Mouse (Mus musculus) MEL (cell line): Measurements from ENCODE around the gene Ppp1r8. TPM values are rescaled to one million over a fixed set of nuclear protein-coding genes. Genes with fewer than 3 reads are reported as not detected.

Experiments
- DNase-seq: peaks from one replicate; pipeline ENCODE4 v3.0.0; 2011; ENCODE audit warnings: low read depth, low spot score
- H3K27ac ChIP-seq: 2 replicates; pipeline ENCODE4 v1.5.1; 2012; ENCODE audit warnings: low read depth, mild to moderate bottlenecking, control low read depth, low read length, moderate library complexity; ENCODE audit not compliant: control insufficient read depth
- H3K27me3 ChIP-seq, 2 experiments: fragments of 150-350 bp in 1 of 2; sonication (generic) in 1 of 2; 2 replicates each; pipeline ENCODE4 v1.6.1; 2012; ENCODE audit warnings: low read length in 2 of 2, mild to moderate bottlenecking in 2 of 2, improper control_type of control experiment in 1 of 2, moderate library complexity in 1 of 2; ENCODE audit not compliant: insufficient read depth in 2 of 2, control insufficient read depth in 1 of 2
- H3K36me3 ChIP-seq, 2 experiments: 2 replicates each; pipeline ENCODE4 v1.6.1; 2012 to 2014; ENCODE audit warnings: low read length in 2 of 2, improper control_type of control experiment in 1 of 2, inconsistent platforms in 1 of 2, mild to moderate bottlenecking in 1 of 2; ENCODE audit not compliant: insufficient read depth in 2 of 2, control insufficient read depth in 1 of 2
- H3K4me1 ChIP-seq, 2 experiments: fragments of 150-350 bp in 1 of 2; sonication (generic) in 1 of 2; 2 replicates each; pipeline ENCODE4 v1.6.1; 2012; ENCODE audit warnings: low read length in 2 of 2, improper control_type of control experiment in 1 of 2, mild to moderate bottlenecking in 1 of 2; ENCODE audit not compliant: insufficient read depth in 2 of 2, control insufficient read depth in 1 of 2
- H3K4me3 ChIP-seq, 2 experiments: fragments of 150-350 bp in 1 of 2; sonication (generic) in 1 of 2; 2 replicates each; pipeline ENCODE4 v1.5.1; 2012; ENCODE audit warnings: low read depth in 2 of 2, low read length in 2 of 2, mild to moderate bottlenecking in 2 of 2, moderate library complexity in 2 of 2, control low read depth in 1 of 2, improper control_type of control experiment in 1 of 2; ENCODE audit not compliant: control insufficient read depth in 1 of 2, insufficient read depth in 1 of 2
- H3K79me2 ChIP-seq: 2 replicates; pipeline ENCODE4 v1.6.1; 2012; ENCODE audit warnings: mild to moderate bottlenecking, low read length, moderate library complexity; ENCODE audit not compliant: control insufficient read depth, poor library complexity, insufficient read depth
- H3K9ac ChIP-seq: 2 replicates; pipeline ENCODE4 v1.6.1; 2012; ENCODE audit warnings: low read depth, mild to moderate bottlenecking, control low read depth, low read length, moderate library complexity; ENCODE audit not compliant: control insufficient read depth, poor library complexity, severe bottlenecking
- H3K9me3 ChIP-seq: fragments of 150-350 bp; sonication (generic); replicated peaks from 2 replicates; pipeline ENCODE4 v1.6.1; 2012; ENCODE audit warnings: mild to moderate bottlenecking, low read length, improper control_type of control experiment, moderate library complexity; ENCODE audit not compliant: insufficient read depth
- CTCF ChIP-seq, 3 experiments: IDR thresholded peaks in 2 of 3; conservative IDR thresholded peaks in 1 of 3; 2 replicates each; pipeline ENCODE4 v1.5.1; 2011 to 2012; ENCODE audit warnings: low read length in 3 of 3, low read depth in 2 of 3, mild to moderate bottlenecking in 2 of 3, improper control_type of control experiment in 1 of 3, inconsistent platforms in 1 of 3, mixed read lengths in 1 of 3, moderate library complexity in 1 of 3; ENCODE audit not compliant: control insufficient read depth in 1 of 3, insufficient read depth in 1 of 3, poor library complexity in 1 of 3, severe bottlenecking in 1 of 3
- E2F4 ChIP-seq: IDR thresholded peaks from 2 replicates; pipeline ENCODE4 v1.6.1; 2011; ENCODE audit warnings: low read depth, low read length, improper control_type of control experiment, borderline replicate concordance
- ELF1 ChIP-seq: IDR thresholded peaks from 2 replicates; pipeline ENCODE4 v1.6.1; 2014; ENCODE audit warnings: low read depth, mild to moderate bottlenecking, inconsistent platforms, low read length, improper control_type of control experiment, moderate library complexity
- EP300 ChIP-seq, 2 experiments: IDR thresholded peaks; 2 replicates each; pipeline ENCODE4 v1.6.1; 2011; ENCODE audit warnings: improper control_type of control experiment in 2 of 2, low read length in 2 of 2, low read depth in 1 of 2, mild to moderate bottlenecking in 1 of 2
- ETS1 ChIP-seq: IDR thresholded peaks from 2 replicates; pipeline ENCODE4 v1.6.1; 2012; ENCODE audit warnings: low read depth, mild to moderate bottlenecking, inconsistent platforms, low read length, improper control_type of control experiment, moderate library complexity
- GABPA ChIP-seq: IDR thresholded peaks from 2 replicates; pipeline ENCODE4 v1.6.1; 2012; ENCODE audit warnings: low read depth, mild to moderate bottlenecking, inconsistent platforms, low read length, improper control_type of control experiment, moderate library complexity
- GATA1 ChIP-seq: IDR thresholded peaks from 2 replicates; pipeline ENCODE4 v1.6.1; 2011; ENCODE audit warnings: low read depth, low read length, improper control_type of control experiment
- HCFC1 ChIP-seq: IDR thresholded peaks from 2 replicates; pipeline ENCODE4 v1.6.1; 2012; ENCODE audit warnings: low read depth, mild to moderate bottlenecking, inconsistent platforms, low read length, improper control_type of control experiment, moderate library complexity
- JUND ChIP-seq: IDR thresholded peaks from 2 replicates; pipeline ENCODE4 v1.6.1; 2011; ENCODE audit warnings: low read depth, mild to moderate bottlenecking, improper control_type of control experiment, low read length
- MAX ChIP-seq: IDR thresholded peaks from 2 replicates; pipeline ENCODE4 v1.6.1; 2011; ENCODE audit warnings: low read length, improper control_type of control experiment
- MAZ ChIP-seq: IDR thresholded peaks from 2 replicates; pipeline ENCODE4 v1.6.1; 2012; ENCODE audit warnings: low read depth, mild to moderate bottlenecking, inconsistent platforms, low read length, improper control_type of control experiment
- MEF2A ChIP-seq: IDR thresholded peaks from 2 replicates; pipeline ENCODE4 v1.6.1; 2014; ENCODE audit warnings: low read depth, mild to moderate bottlenecking, inconsistent platforms, low read length, improper control_type of control experiment; ENCODE audit not compliant: poor library complexity, insufficient replicate concordance, severe bottlenecking; ENCODE audit errors: extremely low read depth
- MXI1 ChIP-seq: IDR thresholded peaks from 2 replicates; pipeline ENCODE4 v1.6.1; 2011; ENCODE audit warnings: mild to moderate bottlenecking, low read depth, low read length, improper control_type of control experiment
- MYB ChIP-seq: IDR thresholded peaks from 2 replicates; pipeline ENCODE4 v1.6.1; 2011; ENCODE audit warnings: mild to moderate bottlenecking, low read depth, low read length, improper control_type of control experiment
- MYC ChIP-seq: IDR thresholded peaks from 2 replicates; pipeline ENCODE4 v1.6.1; 2011; ENCODE audit warnings: low read depth, mild to moderate bottlenecking, low read length, improper control_type of control experiment, moderate library complexity
- NELFE ChIP-seq: IDR thresholded peaks from 2 replicates; pipeline ENCODE4 v1.6.1; 2011; ENCODE audit warnings: low read depth, low read length, improper control_type of control experiment
- NRF1 ChIP-seq: IDR thresholded peaks from 2 replicates; pipeline ENCODE4 v1.6.1; 2014; ENCODE audit warnings: low read depth, mild to moderate bottlenecking, inconsistent platforms, low read length, improper control_type of control experiment, moderate library complexity; ENCODE audit not compliant: poor library complexity, insufficient read depth, severe bottlenecking
- POLR2A ChIP-seq, 2 experiments: IDR thresholded peaks; 2 replicates each; pipeline ENCODE4 v1.6.1; 2011 to 2012; ENCODE audit warnings: low read length in 2 of 2, mild to moderate bottlenecking in 2 of 2, control low read depth in 1 of 2, improper control_type of control experiment in 1 of 2, low read depth in 1 of 2, moderate library complexity in 1 of 2; ENCODE audit not compliant: control insufficient read depth in 1 of 2, insufficient read depth in 1 of 2, poor library complexity in 1 of 2
- RAD21 ChIP-seq: IDR thresholded peaks from 2 replicates; pipeline ENCODE4 v1.6.1; 2011; ENCODE audit warnings: mild to moderate bottlenecking, low read depth, low read length, improper control_type of control experiment
- TAL1 ChIP-seq: IDR thresholded peaks from 2 replicates; pipeline ENCODE4 v1.6.1; 2012; ENCODE audit warnings: mild to moderate bottlenecking, inconsistent platforms, low read length, moderate library complexity, mixed read lengths
- UBTF ChIP-seq: IDR thresholded peaks from 2 replicates; pipeline ENCODE4 v1.6.1; 2012; ENCODE audit warnings: low read depth, mild to moderate bottlenecking, inconsistent platforms, low read length, improper control_type of control experiment, moderate library complexity, borderline replicate concordance; ENCODE audit not compliant: insufficient read depth
- ZC3H11A ChIP-seq: IDR thresholded peaks from 2 replicates; pipeline ENCODE4 v1.6.1; 2012; ENCODE audit warnings: low read depth, mild to moderate bottlenecking, inconsistent platforms, low read length, improper control_type of control experiment
- ZMIZ1 ChIP-seq: IDR thresholded peaks from 2 replicates; pipeline ENCODE4 v1.6.1; 2012; ENCODE audit warnings: low read depth, mild to moderate bottlenecking, inconsistent platforms, low read length, improper control_type of control experiment, moderate library complexity
- polyA plus RNA-seq, 2 experiments: library from polyadenylated mRNA; stranded (reverse) in 1 of 2; unstranded in 1 of 2; fragments of >175 nt in 1 of 2; fragments of >200 nt in 1 of 2; gene quantifications; 2 replicates each; pipeline versions ENCODE4 v1.2.1 to v1.2.4; 2012; ENCODE audit warnings: low replicate concordance in 2 of 2, low read depth in 1 of 2; ENCODE audit not compliant: insufficient read length in 2 of 2, insufficient read depth in 1 of 2, missing spikeins in 1 of 2
- total RNA-seq: library from RNA; depleted of rRNA; stranded (reverse); fragments of 300-350 nt; gene quantifications from 2 replicates; pipeline ENCODE4 v1.2.3, GENCODE M21; 2012

The Ppp1r8 gene
- total and polyA plus RNA-seq, 3 experiments, result 83.6 to 103 TPM; not detected in 1

GRCm38 (mm10) chr4:132795171-132795570 is 47.8 kb downstream of the Ppp1r8 start:
- H3K27ac ChIP-seq, result no peak overlapping the region

GRCm38 (mm10) chr4:132794760-132795159 is 48.2 kb downstream of the Ppp1r8 start:
- peak overlapping the region; percentile 65 to 91 for H3K4me3 ChIP-seq
- TF ChIP-seq E2F4 (no peak), NELFE (no peak), HCFC1 (no peak), MYC (no peak), MAX (no peak), RAD21 (no peak), ELF1 (no peak), MXI1 (no peak), ZC3H11A (no peak), JUND (no peak), NRF1 (no peak), MAZ (no peak), ETS1 (no peak), ZMIZ1 (no peak), UBTF (no peak), CTCF (IDR thresholded peaks at IDR 0.05 in 2 of 3, conservative IDR thresholded peaks at IDR 0.05 in 1 of 3; ENCODE audit: control insufficient read depth in 1 of 3, insufficient read depth in 1 of 3, low read depth in 2 of 3, low read length in 3 of 3, poor library complexity in 1 of 3, severe bottlenecking in 1 of 3) (no peak), POLR2A (IDR thresholded peaks at IDR 0.05; ENCODE audit: control insufficient read depth in 1 of 2, insufficient read depth in 1 of 2, low read depth in 1 of 2, low read length in 2 of 2, poor library complexity in 1 of 2) (no peak), GATA1 (no peak), TAL1 (no peak)
- peaks cover 0 to 7% of the 10 kb centered on the region in 2 experiments; a peak in 1 of 4 replicates for H3K36me3 ChIP-seq
- no peaks in the 10 kb centered on the region for H3K79me2 ChIP-seq
- peaks cover 5 to 33% of the 10 kb centered on the region in 2 experiments; a peak in 3 of 4 replicates for H3K4me1 ChIP-seq
- H3K27ac ChIP-seq, result no peak overlapping the region
- H3K9me3 ChIP-seq, result no peaks in the 10 kb centered on the region
- DNase-seq, result peak; percentile 45
- H3K9ac ChIP-seq, result 0 out of 2 replicates have a peak overlapping the region, but pooled peaks have one; percentile 4
- H3K27me3 ChIP-seq, result no peaks in the 10 kb centered on the region

More at GRCm38 (mm10) chr4:132795171-132795570, 47.8 kb downstream of the Ppp1r8 start:
- Histone ChIP-seq H3K27me3 (no peaks in the 10 kb centered on the region), H3K79me2 (no peaks in the 10 kb centered on the region), H3K9me3 (no peaks in the 10 kb centered on the region), H3K9ac (peak overlapping the region; percentile 48), H3K4me1 (peaks cover 5 to 33% of the 10 kb centered on the region in 2 experiments; a peak in 3 of 4 replicates), H3K4me3 (peak overlapping the region; percentile 65 to 91), H3K36me3 (peaks cover 0 to 7% of the 10 kb centered on the region in 2 experiments; a peak in 1 of 4 replicates)
- no peak for TF ChIP-seq MEF2A
- no peak for TF ChIP-seq MXI1
- TF ChIP-seq GABPA, result no peak
- no peak for TF ChIP-seq RAD21
- no peak for TF ChIP-seq MYB
- no peak for TF ChIP-seq EP300 (IDR thresholded peaks at IDR 0.05; ENCODE audit: low read depth in 1 of 2, low read length in 2 of 2)
- DNase-seq, result peak; percentile 40
